Mouse (Mus musculus) brain, embryonic 14.5 days (tissue): ENCODE results near the gene Calm5.

ENCODE experiments used
- CTCF ChIP-seq: fragments of 200-500 bp; IDR thresholded peaks from 2 replicates; pipeline ENCODE4 v1.5.1; 2012; ENCODE audit warnings: inconsistent platforms, mild to moderate bottlenecking, moderate library complexity, borderline replicate concordance; ENCODE audit not compliant: insufficient read depth, insufficient read length; ENCODE audit errors: extremely low read depth
- POLR2A ChIP-seq: fragments of 200-500 bp; IDR thresholded peaks from 2 replicates; pipeline ENCODE4 v1.6.1; 2012; ENCODE audit warnings: mild to moderate bottlenecking, inconsistent platforms, borderline replicate concordance; ENCODE audit not compliant: poor library complexity, insufficient read depth, insufficient read length, severe bottlenecking; ENCODE audit errors: extremely low read depth

DNA sequence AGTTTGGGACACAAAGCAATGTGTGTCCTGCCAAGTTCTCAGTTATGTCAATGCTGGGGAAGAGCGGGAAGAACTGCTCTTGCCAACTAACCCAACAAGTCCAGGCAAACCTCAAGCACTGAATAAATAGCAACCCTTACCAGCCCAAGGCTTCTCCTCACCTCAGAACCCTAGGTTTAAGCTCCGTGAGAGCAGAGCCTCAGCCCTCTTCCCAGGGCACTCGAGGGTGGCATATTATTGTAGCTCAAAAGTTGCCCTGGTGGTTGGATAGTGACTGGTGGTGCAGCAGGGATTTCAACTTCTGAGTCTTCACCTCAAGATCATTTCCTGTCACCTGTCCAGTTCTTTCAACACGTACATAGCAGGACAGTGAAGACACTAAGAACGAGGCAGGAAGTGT, 22.4 kb upstream of the Calm5 start:
- TF ChIP-seq POLR2A (no peak), CTCF (no peak)
